Comparison of ENCODE assay signal across 8 mouse cellular contexts in the genomic region with DNA sequence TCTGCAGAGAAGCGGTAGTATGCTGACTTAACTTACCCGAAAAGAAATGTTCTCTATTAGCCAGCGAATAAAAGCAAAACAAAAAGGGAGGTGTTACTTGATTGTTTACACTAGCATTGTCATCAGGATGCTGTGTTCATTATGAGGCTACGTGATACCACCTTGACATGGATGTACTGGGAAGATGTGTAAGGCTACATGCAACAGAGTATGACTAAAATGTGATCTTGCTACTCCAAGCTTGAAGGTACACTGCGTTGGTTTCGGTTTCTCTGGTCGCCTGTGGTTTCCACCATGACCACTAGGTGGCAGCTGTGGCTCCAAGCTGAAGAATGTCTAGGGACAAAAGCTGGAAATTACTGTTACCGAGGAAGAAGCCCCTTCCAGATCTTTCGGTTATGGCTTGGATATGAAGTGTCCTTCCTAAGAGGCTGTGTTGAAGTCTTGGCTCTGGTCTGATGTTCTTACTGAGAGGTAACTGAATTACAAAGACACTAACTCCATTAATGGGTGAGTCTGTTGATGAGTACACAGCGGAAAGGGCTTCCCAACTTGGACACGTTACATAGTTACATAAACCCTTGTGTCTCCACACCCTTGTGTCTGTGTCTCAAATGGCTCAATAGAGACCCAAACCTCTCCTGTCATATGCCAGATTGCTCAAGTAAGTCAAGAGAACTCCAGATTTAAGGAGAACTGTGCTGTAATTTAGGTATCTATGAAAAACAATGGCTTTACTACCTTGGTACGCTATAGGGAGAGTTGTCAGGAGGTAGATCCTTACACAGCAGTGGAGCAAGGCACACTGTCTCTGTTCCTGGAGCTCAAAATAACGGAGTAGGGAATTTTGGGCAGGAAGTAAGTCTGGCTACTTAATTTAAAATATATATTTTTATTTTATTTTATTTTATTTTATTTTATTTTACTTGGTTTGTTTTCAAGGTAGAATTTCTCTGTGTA.
A peak's percentile ranks its signal among the peaks of the same experiment; 100 is the strongest.
DNase-seq lines count a peak whose midpoint lies in the region; ATAC-seq and TF ChIP-seq lines count a peak whose summit lies in the region.
"Not testable (repeated sequence)": the region's sequence is repeated elsewhere in the genome, so short reads cannot be mapped to it uniquely, and the experiment has no call there.

No protein-coding gene starts in this region.

- 60% methylated on average over 11 of the region's 13 CpGs for WGBS in embryonic facial prominence, embryonic 14.5 days
- WGBS in intestine, postnatal 0 days = 57% methylated on average over 11 of the region's 13 CpGs

- DNase-seq in B cell, adult 2 months = peak; percentile 32 to 38
- peak; percentile 18 for DNase-seq in brain, adult 2 months (ENCODE audit: low read depth, low spot score)
- not testable (repeated sequence) for DNase-seq in embryonic facial prominence, embryonic 14.5 days (ENCODE audit: low spot score)
- peak; percentile 35 for DNase-seq in heart, adult 8-10 months (ENCODE audit: low spot score)
- peak; percentile 49 to 66 for DNase-seq in left cerebral cortex, postnatal 14 days (ENCODE audit: low spot score in 2 of 2)
- DNase-seq in retina, postnatal 7 days (ENCODE audit: low read depth, low spot score) = peak; percentile 8

- not testable (repeated sequence) for H3K27me3 ChIP-seq in embryonic facial prominence, embryonic 14.5 days (replicated peaks; ENCODE audit: control insufficient read depth, insufficient read depth, low read length); intestine, postnatal 0 days (replicated peaks; ENCODE audit: control insufficient read depth, insufficient read depth, low read length); megakaryocyte, embryonic 14.5 days (replicated peaks)

- H3K27ac ChIP-seq in embryonic facial prominence, embryonic 14.5 days (replicated peaks; ENCODE audit: low read depth, low read length); intestine, postnatal 0 days (ENCODE audit: low read depth, low read length): not testable (repeated sequence)

- intact Hi-C loops in left cerebral cortex, postnatal 14 days (cut with DNase I) = loop anchor here (10.0 kb wide), 1 partner anchor 1764 kb away; the partner anchor contains the start of gene Asb4

- H3K4me3 ChIP-seq in embryonic facial prominence, embryonic 14.5 days (ENCODE audit: low read depth, low read length); intestine, postnatal 0 days (ENCODE audit: low read depth, low read length): not testable (repeated sequence)
- H3K4me3 ChIP-seq in megakaryocyte, embryonic 14.5 days (replicated peaks) = peak overlapping the region; percentile 92

- peak overlapping the region; percentile 33 for H3K4me2 ChIP-seq in embryonic facial prominence, embryonic 14.5 days (ENCODE audit: low read depth, low read length)
- peak overlapping the region; percentile 21; the same call in 1 of the 2 replicates for H3K4me2 ChIP-seq in intestine, postnatal 0 days (replicated peaks; ENCODE audit: low read depth)

- not testable (repeated sequence) for H3K36me3 ChIP-seq in embryonic facial prominence, embryonic 14.5 days (ENCODE audit: control insufficient read depth, insufficient read depth, low read length); intestine, postnatal 0 days (ENCODE audit: control insufficient read depth, insufficient read depth); megakaryocyte, embryonic 14.5 days (replicated peaks; ENCODE audit: low read length)

- peak; percentile 61 for TF ChIP-seq CTCF in intestine, postnatal 0 days (IDR thresholded peaks at IDR 0.05; ENCODE audit: low read depth)

- H3K9me3 ChIP-seq in embryonic facial prominence, embryonic 14.5 days (ENCODE audit: control insufficient read depth, low read length); intestine, postnatal 0 days (ENCODE audit: control insufficient read depth); megakaryocyte, embryonic 14.5 days: not testable (repeated sequence)

- ATAC-seq in embryonic facial prominence, embryonic 14.5 days (ENCODE audit: low read depth) = peak; percentile 41; the same call in 1 of the 2 replicates
- peak; percentile 69; the same call in 1 of the 2 replicates for ATAC-seq in intestine, postnatal 0 days

- not testable (repeated sequence) for H3K9ac ChIP-seq in embryonic facial prominence, embryonic 14.5 days (ENCODE audit: low read depth, low read length); intestine, postnatal 0 days (ENCODE audit: low read depth, low read length)

- H3K4me1 ChIP-seq in embryonic facial prominence, embryonic 14.5 days (ENCODE audit: control insufficient read depth, insufficient read depth, low read length); intestine, postnatal 0 days (replicated peaks; ENCODE audit: control insufficient read depth, insufficient read depth, low read length); megakaryocyte, embryonic 14.5 days: not testable (repeated sequence)
